Mouse (Mus musculus) erythroblast, adult 5-6 weeks (primary cell): ENCODE results near the gene Rassf1. TPM values are rescaled to one million over a fixed set of nuclear protein-coding genes. Genes with fewer than 3 reads are reported as not detected.

Experiments used
- ATAC-seq: replicated peaks from 2 replicates; pipeline ENCODE4 v1.8.0; 2016; ENCODE audit warnings: moderate number of reproducible peaks, mild to moderate bottlenecking, moderate TSS enrichment, inconsistent platforms; ENCODE audit not compliant: poor library complexity, low FRiP score, severe bottlenecking
- total RNA-seq, 2 experiments: library from RNA; stranded (forward) in 1 of 2; stranded (reverse) in 1 of 2; fragments of 150-400 nt in 1 of 2; fragments of 200-764, 138-1000 nt in 1 of 2; gene quantifications; 2 replicates each; pipeline versions ENCODE4 v1.2.3 to v1.2.4; 2015 to 2017; ENCODE audit warnings: low replicate concordance in 2 of 2

Rassf1 gene
- 6.1 and 7.3 TPM in 2 replicates for total RNA-seq (2015; ENCODE audit: low replicate concordance)
- total RNA-seq (2017; ENCODE audit: low replicate concordance): 14.8 TPM in 2 replicates

GRCm38 (mm10) chr9:107551117-107551889, at the start of gene Rassf1:
TSS of gene Rassf1 (plus strand) at chr9:107551555.
- 0 out of 2 replicates have a peak, but pooled peaks have one; percentile 34 for ATAC-seq

GRCm38 (mm10) chr9:107502131-107502846, 49.1 kb upstream of the Rassf1 start:
- ATAC-seq: no peak

GRCm38 (mm10) chr9:107504662-107505537, 46.5 kb upstream of the Rassf1 start:
- ATAC-seq: no peak

GRCm38 (mm10) chr9:107508266-107508665, 43.1 kb upstream of the Rassf1 start:
- no peak for ATAC-seq

- no peak for ATAC-seq
Measured at GRCm38 (mm10) chr9:107510384-107511100, 40.8 kb upstream of the Rassf1 start.

GRCm38 (mm10) chr9:107511436-107511835, 39.9 kb upstream of the Rassf1 start:
- ATAC-seq: no peak

- no peak for ATAC-seq
Measured at GRCm38 (mm10) chr9:107512326-107512725, 39.0 kb upstream of the Rassf1 start.

- peak; percentile 72 for ATAC-seq
Measured at GRCm38 (mm10) chr9:107514303-107514955, 36.9 kb upstream of the Rassf1 start.

GRCm38 (mm10) chr9:107520331-107520730, 31.0 kb upstream of the Rassf1 start:
- ATAC-seq: no peak

- no peak for ATAC-seq
Measured at GRCm38 (mm10) chr9:107521190-107521589, 30.2 kb upstream of the Rassf1 start.

GRCm38 (mm10) chr9:107521711-107522399, 29.5 kb upstream of the Rassf1 start:
- no peak for ATAC-seq

GRCm38 (mm10) chr9:107522400-107522711, 29.0 kb upstream of the Rassf1 start:
- no peak for ATAC-seq

- ATAC-seq: 0 out of 2 replicates have a peak, but pooled peaks have one; percentile 34
Measured at GRCm38 (mm10) chr9:107526198-107527026, 24.9 kb upstream of the Rassf1 start.

GRCm38 (mm10) chr9:107533791-107534407, 17.5 kb upstream of the Rassf1 start, which contains the start of gene Tmem115:
TSS of gene Tmem115 (plus strand) at chr9:107533945.
- peak; percentile 80 for ATAC-seq

GRCm38 (mm10) chr9:107534408-107535202, 16.8 kb upstream of the Rassf1 start:
- ATAC-seq: peak; percentile 57

GRCm38 (mm10) chr9:107538231-107538630, 13.1 kb upstream of the Rassf1 start:
- ATAC-seq: no peak
